Mouse (Mus musculus) heart, postnatal 0 days (tissue): ENCODE results near the gene Carmil1. TPM values are rescaled to one million over a fixed set of nuclear protein-coding genes. Genes with fewer than 3 reads are reported as not detected.
A peak's percentile ranks its signal among the peaks of the same experiment; 100 is the strongest.

Experiments
- ATAC-seq: fragments of 200-750 bp; cut with Nextera tagmentation; 2 replicates; pipeline ENCODE4 v1.8.0; 2017; ENCODE audit warnings: low read depth, moderate number of reproducible peaks, moderate library complexity; ENCODE audit not compliant: insufficient read depth
- DNase-seq: peaks from one replicate; pipeline ENCODE4 v3.0.0-alpha.2; 2016; ENCODE audit warnings: low spot score
- H3K27ac ChIP-seq: fragments of 300-500 bp; sonication (generic); 2 replicates; pipeline ENCODE4 v1.5.1; 2014; ENCODE audit warnings: low read depth, mild to moderate bottlenecking
- H3K27me3 ChIP-seq: fragments of 300-500 bp; sonication (generic); 2 replicates; pipeline ENCODE4 v1.6.1; 2014; ENCODE audit warnings: low read length, mixed read lengths; ENCODE audit not compliant: control insufficient read depth, insufficient read depth
- H3K36me3 ChIP-seq: fragments of 300-500 bp; sonication (generic); replicated peaks from 2 replicates; pipeline ENCODE4 v1.6.1; 2014; ENCODE audit warnings: low read length, mixed read lengths; ENCODE audit not compliant: control insufficient read depth, insufficient read depth
- H3K4me1 ChIP-seq: fragments of 300-500 bp; sonication (generic); 2 replicates; pipeline ENCODE4 v1.6.1; 2014; ENCODE audit warnings: antibody characterized with exemption; ENCODE audit not compliant: control insufficient read depth, insufficient read depth
- H3K4me2 ChIP-seq: fragments of 300-500 bp; sonication (generic); 2 replicates; pipeline ENCODE4 v1.6.1; 2014; ENCODE audit warnings: low read depth, mild to moderate bottlenecking, low read length, moderate library complexity
- H3K4me3 ChIP-seq: fragments of 300-500 bp; sonication (generic); 2 replicates; pipeline ENCODE4 v1.5.1; 2014; ENCODE audit warnings: low read depth, low read length
- H3K9ac ChIP-seq: fragments of 300-500 bp; sonication (generic); replicated peaks from 2 replicates; pipeline ENCODE4 v1.6.1; 2014; ENCODE audit warnings: low read depth, low read length, mixed read lengths
- H3K9me3 ChIP-seq: fragments of 300-500 bp; sonication (generic); replicated peaks from 2 replicates; pipeline ENCODE4 v1.6.1; 2016; ENCODE audit warnings: low read length; ENCODE audit not compliant: control insufficient read depth
- CTCF ChIP-seq: IDR thresholded peaks from 2 replicates; pipeline ENCODE4 v1.5.1; 2016; ENCODE audit warnings: antibody characterized with exemption, control low read depth, low read depth
- EP300 ChIP-seq: IDR thresholded peaks from 2 replicates; pipeline ENCODE4 v1.6.1; 2016; ENCODE audit warnings: antibody characterized with exemption, low read depth
- WGBS: fragments of 180-500 bp; shearing (Covaris S2); extraction: QIAGEN DNeasy Blood & Tissue Kit; methylation state at CpG from one replicate; pipeline ENCODE4 v1.1.7; 2014; 5-methylcytosine and 5-hydroxymethylcytosine counted together
- polyA plus RNA-seq: library from polyadenylated mRNA; unstranded; fragments of >200 nt; fragmentation: Nextera tagmentation; extraction: Ambion mirVana; gene quantifications from 2 replicates; pipeline ENCODE4 v1.2.1, GENCODE M21; 2015
- total RNA-seq: library from RNA; depleted of rRNA; stranded (reverse); fragments of >200 nt; gene quantifications from 2 replicates; pipeline ENCODE4 v1.2.3, GENCODE M21; 2014; ENCODE audit warnings: low replicate concordance

Carmil1 gene
- total and polyA plus RNA-seq, 2 experiments from 2014 or later, result 1.1 to 4.3 TPM

GRCm38 (mm10) chr13:24297252-24297651, 16.7 kb upstream of the Carmil1 start:
- Histone ChIP-seq H3K9me3 (no peaks in the 10 kb centered on the region), H3K9ac (no peak overlapping the region), H3K27me3 (0 out of 2 replicates have a peak, but pooled peaks cover 5% of the 10 kb centered on the region), H3K4me3 (no peak overlapping the region), H3K27ac (no peak overlapping the region), H3K4me1 (no peaks in the 10 kb centered on the region), H3K4me2 (no peak overlapping the region), H3K36me3 (no peaks in the 10 kb centered on the region)
- TF ChIP-seq EP300 (no peak), CTCF (peak; percentile 93)
- DNase-seq (peak; percentile 28), ATAC-seq (no peak)
- WGBS, result 13% methylated on average over 4 of the region's 4 CpGs

DNA sequence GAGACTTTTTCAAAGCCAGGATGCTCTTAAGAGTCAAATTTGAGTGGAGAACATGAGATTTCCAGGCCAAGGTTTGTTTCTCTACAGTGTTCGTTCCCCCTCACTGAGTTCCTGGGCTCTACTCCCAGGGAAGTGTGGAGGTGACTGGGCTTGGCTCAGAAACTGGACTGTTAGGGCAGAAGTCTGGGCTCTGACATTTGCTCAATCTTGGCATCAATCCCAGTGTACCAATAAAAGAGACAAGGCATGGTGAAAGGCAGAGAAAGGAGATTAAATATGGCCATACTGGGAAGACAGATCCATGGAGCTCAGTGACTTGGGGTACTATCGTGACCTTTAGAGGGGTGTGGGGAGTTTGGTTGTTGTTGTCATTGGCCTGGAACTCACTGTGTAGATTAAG, 6.8 kb upstream of the Carmil1 start:
- Histone ChIP-seq H3K27me3 (no peaks in the 10 kb centered on the region), H3K4me3 (no peak overlapping the region), H3K9me3 (no peaks in the 10 kb centered on the region), H3K4me2 (no peak overlapping the region), H3K4me1 (no peaks in the 10 kb centered on the region), H3K9ac (no peak overlapping the region), H3K36me3 (no peaks in the 10 kb centered on the region), H3K27ac (no peak overlapping the region)
- TF ChIP-seq CTCF (no peak), EP300 (no peak)
- no peak for DNase-seq
- WGBS, result 64% methylated on average over 2 of the region's 2 CpGs
- no peak for ATAC-seq

- Histone ChIP-seq H3K4me1 (no peaks in the 10 kb centered on the region), H3K9ac (peak overlapping the region; percentile 53), H3K9me3 (no peaks in the 10 kb centered on the region), H3K4me2 (peak overlapping the region; percentile 72), H3K27ac (no peak overlapping the region), H3K27me3 (peaks cover 28% of the 10 kb centered on the region), H3K36me3 (no peaks in the 10 kb centered on the region), H3K4me3 (peak overlapping the region; percentile 74)
- no peak for ATAC-seq
- WGBS, result 4% methylated on average over 19 of the region's 21 CpGs
- no peak for TF ChIP-seq EP300
- DNase-seq, result no peak
Measured at GRCm38 (mm10) chr13:24279762-24280438, 695 bp downstream of the Carmil1 start.

- 68% methylated on average over 11 of the region's 11 CpGs for WGBS
- Histone ChIP-seq H3K4me3 (no peak overlapping the region; the same call in 1 of the 2 replicates), H3K27ac (no peak overlapping the region), H3K9me3 (no peaks in the 10 kb centered on the region), H3K4me1 (no peaks in the 10 kb centered on the region), H3K9ac (no peak overlapping the region), H3K36me3 (no peaks in the 10 kb centered on the region), H3K27me3 (peaks cover 28% of the 10 kb centered on the region), H3K4me2 (no peak overlapping the region)
- DNase-seq (no peak), ATAC-seq (no peak)
- TF ChIP-seq CTCF (no peak), EP300 (no peak)
Measured at GRCm38 (mm10) chr13:24279407-24279761, 1.2 kb downstream of the Carmil1 start.

DNA sequence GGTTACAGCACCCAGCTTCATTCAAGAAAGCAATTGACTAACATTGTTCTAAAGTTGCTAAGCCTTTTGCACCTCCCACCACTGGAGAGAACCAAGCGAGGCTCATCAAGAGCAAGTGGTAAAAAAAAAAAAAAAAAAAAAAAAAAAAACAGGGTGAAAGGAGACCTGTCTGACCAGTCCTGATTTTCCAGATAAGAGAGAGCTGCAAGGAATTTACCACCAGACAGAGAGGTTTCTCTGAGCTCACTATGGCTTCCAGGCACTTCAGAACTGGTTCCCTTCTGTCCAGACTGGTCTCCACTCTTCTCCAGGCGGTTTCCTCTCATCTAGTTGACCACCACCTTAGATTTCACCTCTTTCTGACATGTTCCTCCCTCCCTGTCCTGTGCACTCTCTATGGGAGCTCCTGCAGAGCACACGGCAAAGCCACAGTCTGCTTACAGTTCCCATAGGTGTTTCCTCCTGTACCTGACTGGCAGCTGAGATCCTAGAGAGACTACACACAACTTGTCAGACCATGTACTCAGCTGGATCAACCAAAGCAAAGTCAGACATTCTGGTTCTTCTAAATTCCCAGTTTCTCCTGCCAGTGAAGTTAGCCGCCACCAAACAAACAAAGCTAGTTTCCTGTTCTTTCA, 7.7 kb downstream of the Carmil1 start:
- no peak for TF ChIP-seq CTCF
- no peak for TF ChIP-seq EP300
- no peak for ATAC-seq
- no peaks in the 10 kb centered on the region for H3K9me3 ChIP-seq
- 79% methylated on average over 4 of the region's 4 CpGs for WGBS
- H3K27ac ChIP-seq, result no peak overlapping the region
- H3K36me3 ChIP-seq, result no peaks in the 10 kb centered on the region
- no peak overlapping the region for H3K9ac ChIP-seq
- H3K27me3 ChIP-seq, result 0 out of 2 replicates have a peak, but pooled peaks cover under 1% of the 10 kb centered on the region
- no peak for DNase-seq
- H3K4me1 ChIP-seq, result no peaks in the 10 kb centered on the region
- H3K4me2 ChIP-seq, result no peak overlapping the region
- no peak overlapping the region for H3K4me3 ChIP-seq

DNA sequence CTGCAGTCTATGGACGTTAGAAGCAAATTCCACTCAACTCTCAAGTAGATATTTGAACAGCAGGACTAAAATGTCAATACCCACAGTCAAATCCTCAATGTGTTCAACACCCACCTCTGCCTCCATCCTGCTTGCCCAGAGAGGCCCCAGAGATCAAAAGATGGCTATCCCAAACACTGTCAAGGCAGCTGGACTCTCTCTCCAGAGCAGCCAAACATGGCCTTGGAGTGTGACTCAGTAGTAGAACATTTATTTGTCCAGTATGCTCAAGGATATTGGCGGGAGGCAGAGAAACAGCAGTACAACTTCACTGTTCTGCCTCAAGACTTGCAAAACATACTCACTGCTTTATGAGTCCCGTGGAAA, 11.5 kb downstream of the Carmil1 start:
- no peaks in the 10 kb centered on the region for H3K27me3 ChIP-seq
- no peak overlapping the region for H3K4me3 ChIP-seq
- H3K9me3 ChIP-seq, result no peaks in the 10 kb centered on the region
- H3K36me3 ChIP-seq, result no peaks in the 10 kb centered on the region
- no peak overlapping the region for H3K27ac ChIP-seq
- no peak for ATAC-seq
- no peak overlapping the region for H3K4me2 ChIP-seq
- WGBS, result 77% methylated on average over 3 of the region's 3 CpGs
- TF ChIP-seq CTCF (no peak), EP300 (no peak)
- H3K4me1 ChIP-seq, result no peaks in the 10 kb centered on the region
- DNase-seq, result no peak
- H3K9ac ChIP-seq, result no peak overlapping the region
